Mouse (Mus musculus): Measurements from ENCODE around the gene Esrra. TPM values are rescaled to one million over a fixed set of nuclear protein-coding genes. Genes with fewer than 3 reads are reported as not detected.
"Not testable (repeated sequence)": the region's sequence is repeated elsewhere in the genome, so short reads cannot be mapped to it uniquely, and the experiment has no call there.

Esrra gene
- polyA plus RNA-seq, 1 experiment = 59.2 TPM

GRCm38 (mm10) chr19:6907094-6907493 is 14.5 kb downstream of the Esrra start:
- Histone ChIP-seq H3K4me3 (ENCODE audit: insufficient read depth, low read length) (no peak overlapping the region), H3K4me1 (ENCODE audit: control insufficient read depth, insufficient read depth, low read length) (no peaks in the 10 kb centered on the region; the same call in 1 of the 2 replicates), H3K27ac (ENCODE audit: insufficient read depth, low read length) (no peak overlapping the region)
- TF ChIP-seq POLR2A (IDR thresholded peaks at IDR 0.05; ENCODE audit: extremely low read depth, insufficient read depth, low read length) (no peak), CTCF (IDR thresholded peaks at IDR 0.05; ENCODE audit: extremely low read depth, insufficient read depth, low read length) (no peak)

GRCm38 (mm10) chr19:6906199-6906598 is 15.4 kb downstream of the Esrra start:
- Histone ChIP-seq H3K27ac (ENCODE audit: insufficient read depth, low read length) (no peak overlapping the region), H3K4me1 (ENCODE audit: control insufficient read depth, insufficient read depth, low read length) (no peaks in the 10 kb centered on the region; the same call in 1 of the 2 replicates), H3K4me3 (ENCODE audit: insufficient read depth, low read length) (no peak overlapping the region)
- no peak for TF ChIP-seq POLR2A (IDR thresholded peaks at IDR 0.05; ENCODE audit: extremely low read depth, insufficient read depth, low read length)
- TF ChIP-seq CTCF (IDR thresholded peaks at IDR 0.05; ENCODE audit: extremely low read depth, insufficient read depth, low read length) = no peak

DNA sequence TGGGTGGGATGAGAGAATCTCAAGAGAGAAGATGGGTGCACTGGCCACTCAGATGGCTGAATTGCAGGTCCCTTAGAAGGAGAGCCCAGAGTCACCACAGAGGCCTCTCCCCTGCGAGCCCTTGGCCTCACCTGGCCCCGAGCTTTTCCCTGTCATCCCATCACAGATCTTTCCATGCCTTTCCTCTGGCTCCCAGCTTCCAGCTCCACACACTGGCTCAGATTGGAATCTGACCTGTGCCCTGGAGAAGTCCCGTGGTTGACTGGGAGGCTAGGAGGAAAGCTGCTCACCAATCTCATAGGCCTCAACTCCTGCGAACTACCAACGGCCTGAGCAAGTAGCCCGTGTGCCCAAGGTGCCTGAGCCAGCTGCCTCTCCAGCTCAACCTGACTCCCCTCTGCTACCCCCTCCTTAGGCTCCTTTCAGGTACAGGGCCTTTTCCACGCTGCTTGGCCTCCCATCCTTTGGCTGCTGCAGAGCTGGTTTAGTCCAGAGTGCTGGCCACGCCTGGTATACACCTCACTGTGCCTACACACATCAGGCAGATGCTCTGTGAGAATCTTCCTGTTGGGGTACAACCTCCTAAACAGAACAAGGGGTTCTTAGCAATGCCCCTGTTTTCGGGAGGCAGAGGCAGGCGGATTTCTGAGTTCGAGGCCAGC is 16.0 kb downstream of the Esrra start:
- Histone ChIP-seq H3K4me3 (ENCODE audit: insufficient read depth, low read length) (no peak overlapping the region), H3K27ac (ENCODE audit: insufficient read depth, low read length) (no peak overlapping the region), H3K4me1 (ENCODE audit: control insufficient read depth, insufficient read depth, low read length) (no peaks in the 10 kb centered on the region; the same call in 1 of the 2 replicates)
- TF ChIP-seq POLR2A (IDR thresholded peaks at IDR 0.05; ENCODE audit: extremely low read depth, insufficient read depth, low read length) (no peak), CTCF (IDR thresholded peaks at IDR 0.05; ENCODE audit: extremely low read depth, insufficient read depth, low read length) (no peak)

DNA sequence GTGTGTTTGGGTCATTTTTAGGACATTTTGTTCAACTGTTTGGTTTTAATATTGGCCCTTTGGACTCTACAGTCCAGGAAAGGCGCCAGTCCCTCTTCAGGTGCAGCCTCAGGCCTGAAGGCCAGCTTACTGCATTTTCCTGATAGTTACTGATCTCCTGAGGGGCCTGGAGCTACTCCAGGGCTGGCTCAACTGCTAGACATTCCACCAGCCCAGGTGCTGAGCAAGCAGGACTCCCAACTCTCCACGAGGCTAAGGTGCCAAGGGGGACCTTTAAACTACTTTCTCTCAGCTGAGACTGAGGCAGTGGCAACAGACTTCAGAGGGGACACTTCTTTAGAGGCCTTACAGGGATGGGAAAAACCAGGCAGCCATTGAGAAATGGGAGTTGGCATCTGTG is 16.8 kb downstream of the Esrra start:
- TF ChIP-seq POLR2A (IDR thresholded peaks at IDR 0.05; ENCODE audit: extremely low read depth, insufficient read depth, low read length) (no peak), CTCF (IDR thresholded peaks at IDR 0.05; ENCODE audit: extremely low read depth, insufficient read depth, low read length) (no peak)
- no peak overlapping the region for H3K27ac ChIP-seq (ENCODE audit: insufficient read depth, low read length)
- H3K4me1 ChIP-seq (ENCODE audit: control insufficient read depth, insufficient read depth, low read length) = no peaks in the 10 kb centered on the region; the same call in 1 of the 2 replicates
- no peak overlapping the region for H3K4me3 ChIP-seq (ENCODE audit: insufficient read depth, low read length)

DNA sequence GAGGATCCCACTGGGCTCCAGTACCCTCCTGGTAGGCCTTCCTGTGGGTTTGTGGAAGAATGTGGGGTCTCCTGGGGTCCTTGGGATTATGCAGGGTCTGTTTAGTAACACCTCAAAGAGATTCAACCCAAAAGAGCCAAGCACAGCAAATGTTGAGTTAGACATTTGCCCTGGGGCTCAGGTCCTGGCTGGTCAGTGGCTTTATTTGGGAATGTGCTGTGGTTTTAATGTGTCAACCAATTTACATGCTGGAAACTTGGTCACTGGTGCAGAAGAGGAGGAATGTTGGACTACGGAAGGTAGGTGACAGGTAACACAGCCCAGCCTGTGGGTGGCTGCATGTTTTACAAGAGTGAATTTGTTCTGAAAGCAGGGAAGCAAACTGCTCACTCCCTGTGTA is 18.6 kb downstream of the Esrra start:
- TF ChIP-seq POLR2A (IDR thresholded peaks at IDR 0.05; ENCODE audit: extremely low read depth, insufficient read depth, low read length) (no peak), CTCF (IDR thresholded peaks at IDR 0.05; ENCODE audit: extremely low read depth, insufficient read depth, low read length) (no peak)
- H3K27ac ChIP-seq (ENCODE audit: insufficient read depth, low read length) = no peak overlapping the region
- H3K4me3 ChIP-seq (ENCODE audit: insufficient read depth, low read length) = no peak overlapping the region
- no peaks in the 10 kb centered on the region; the same call in 1 of the 2 replicates for H3K4me1 ChIP-seq (ENCODE audit: control insufficient read depth, insufficient read depth, low read length)

DNA sequence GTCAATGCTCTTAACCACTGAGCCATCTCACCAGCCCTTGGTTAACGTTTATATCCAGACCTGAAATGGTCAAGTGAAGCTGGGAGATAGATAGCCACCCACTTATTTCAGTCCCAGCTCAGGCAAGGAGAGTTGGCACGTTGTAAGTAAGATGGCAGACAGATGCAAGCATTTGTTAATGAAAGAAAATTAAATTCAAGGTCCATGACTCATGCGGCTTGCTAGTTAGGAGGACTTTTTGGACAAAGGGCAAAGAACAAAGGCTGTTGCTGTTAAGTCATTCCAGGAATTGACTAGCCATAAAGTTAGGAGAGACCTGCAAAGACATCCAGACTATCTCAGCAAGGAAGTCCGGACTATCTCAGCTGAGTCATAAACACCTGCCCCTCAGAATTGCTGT is 22.0 kb downstream of the Esrra start:
- no peak for TF ChIP-seq CTCF (IDR thresholded peaks at IDR 0.05; ENCODE audit: extremely low read depth, insufficient read depth, low read length)
- TF ChIP-seq POLR2A (IDR thresholded peaks at IDR 0.05; ENCODE audit: extremely low read depth, insufficient read depth, low read length) = no peak
- no peak overlapping the region for H3K4me3 ChIP-seq (ENCODE audit: insufficient read depth, low read length)
- no peaks in the 10 kb centered on the region for H3K4me1 ChIP-seq (ENCODE audit: control insufficient read depth, insufficient read depth, low read length)
- no peak overlapping the region for H3K27ac ChIP-seq (ENCODE audit: insufficient read depth, low read length)

DNA sequence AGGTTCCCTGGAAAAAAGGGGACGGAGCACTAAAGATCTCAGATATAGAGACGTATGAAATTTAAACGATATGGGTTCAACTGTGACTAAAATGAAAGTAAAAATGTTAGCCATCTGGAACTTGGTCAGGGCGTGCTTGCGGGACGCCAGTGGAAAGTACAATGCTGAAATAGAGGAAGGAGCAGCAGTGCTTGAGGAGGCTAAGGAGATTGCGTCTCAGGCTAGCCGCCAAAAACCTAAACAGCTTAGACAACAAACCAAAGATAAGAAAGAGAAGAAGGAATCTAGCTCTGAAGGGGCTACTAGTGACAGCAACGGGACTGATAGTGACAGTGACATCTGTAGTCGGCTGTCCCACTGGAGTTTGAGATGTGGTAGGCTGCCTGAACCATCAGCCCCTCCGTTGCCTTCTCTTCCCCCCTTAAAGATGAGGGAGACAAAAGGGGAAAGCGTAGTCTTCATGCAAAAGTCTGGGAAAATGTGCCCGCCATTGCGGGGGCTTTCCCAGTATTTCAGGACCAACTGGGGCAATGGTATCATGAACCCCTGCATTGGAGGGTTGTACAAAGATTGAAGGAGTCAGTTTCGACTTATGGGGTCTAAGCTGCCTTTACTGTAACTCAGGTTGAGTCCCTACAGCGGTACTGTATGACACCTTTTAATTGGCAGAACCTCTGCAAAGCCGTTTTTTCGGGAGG is 25.9 kb downstream of the Esrra start:
- H3K4me1 ChIP-seq (ENCODE audit: control insufficient read depth, insufficient read depth, low read length); H3K27ac ChIP-seq (ENCODE audit: insufficient read depth, low read length); H3K4me3 ChIP-seq (ENCODE audit: insufficient read depth, low read length): not testable (repeated sequence)

DNA sequence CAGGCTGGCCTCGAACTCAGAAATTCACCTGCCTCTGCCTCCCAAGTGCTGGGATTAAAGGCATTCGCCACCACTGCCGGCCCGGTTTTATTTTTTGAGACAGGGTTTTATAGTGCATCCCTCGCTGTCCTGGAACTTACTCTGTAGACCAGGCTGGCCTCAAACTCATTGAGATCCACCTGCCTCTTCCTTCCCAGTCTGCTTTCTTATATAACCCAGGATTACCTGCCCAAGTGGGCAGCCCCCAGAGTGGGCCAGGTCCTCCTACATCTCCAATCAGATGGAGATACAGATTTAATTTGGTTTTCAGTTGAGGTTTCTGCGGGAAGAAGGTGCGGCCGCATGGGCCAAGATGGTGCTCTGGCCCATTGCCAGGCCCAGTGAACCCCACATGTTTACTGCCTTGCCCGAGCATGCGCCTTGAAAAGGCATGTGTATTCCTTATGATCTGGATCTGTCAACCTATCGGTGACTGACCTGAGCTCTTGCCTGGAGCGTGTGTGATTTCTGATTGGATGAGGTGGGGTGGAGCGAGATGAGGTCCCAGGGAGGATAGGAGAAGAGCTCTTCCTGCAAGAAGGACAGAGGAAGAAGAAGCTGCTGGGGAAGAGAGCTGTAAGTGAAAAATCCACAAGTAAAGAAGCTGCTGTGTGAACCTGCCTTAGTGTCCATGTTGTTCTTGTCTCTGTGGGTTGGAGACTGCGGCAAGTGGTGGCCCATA is 27.7 kb downstream of the Esrra start:
- no peaks in the 10 kb centered on the region for H3K4me1 ChIP-seq (ENCODE audit: control insufficient read depth, insufficient read depth, low read length)
- H3K27ac ChIP-seq (ENCODE audit: insufficient read depth, low read length) = no peak overlapping the region
- TF ChIP-seq CTCF (IDR thresholded peaks at IDR 0.05; ENCODE audit: extremely low read depth, insufficient read depth, low read length) (no peak), POLR2A (IDR thresholded peaks at IDR 0.05; ENCODE audit: extremely low read depth, insufficient read depth, low read length) (no peak)
- no peak overlapping the region for H3K4me3 ChIP-seq (ENCODE audit: insufficient read depth, low read length)

- TF ChIP-seq POLR2A (IDR thresholded peaks at IDR 0.05; ENCODE audit: extremely low read depth, insufficient read depth, low read length) (no peak), CTCF (IDR thresholded peaks at IDR 0.05; ENCODE audit: extremely low read depth, insufficient read depth, low read length) (no peak)
- H3K4me3 ChIP-seq (ENCODE audit: insufficient read depth, low read length) = no peak overlapping the region
- no peaks in the 10 kb centered on the region for H3K4me1 ChIP-seq (ENCODE audit: control insufficient read depth, insufficient read depth, low read length)
- no peak overlapping the region for H3K27ac ChIP-seq (ENCODE audit: insufficient read depth, low read length)
Measured at GRCm38 (mm10) chr19:6892512-6892911, 29.1 kb downstream of the Esrra start.

DNA sequence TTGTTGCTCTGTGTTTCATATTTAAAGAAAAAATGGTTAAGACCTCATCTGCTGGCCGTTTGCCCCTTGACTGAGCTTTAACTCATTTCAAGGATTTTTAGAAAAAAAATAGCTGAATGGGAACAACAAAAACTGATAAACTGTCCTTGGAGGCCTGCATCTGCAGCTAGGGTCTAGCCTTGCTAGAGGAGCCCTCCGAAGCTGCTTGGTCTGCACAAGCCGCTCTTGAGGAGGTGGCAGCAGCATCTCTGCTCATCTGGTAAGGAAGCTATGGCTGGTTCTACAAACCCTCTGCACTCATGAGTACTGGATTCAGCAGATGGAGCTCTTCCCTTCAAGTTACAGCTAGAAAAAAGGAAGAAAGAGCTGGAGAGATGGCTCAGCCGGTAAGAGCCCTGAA is 43.6 kb downstream of the Esrra start:
- Histone ChIP-seq H3K27ac (ENCODE audit: insufficient read depth, low read length) (no peak overlapping the region), H3K4me3 (ENCODE audit: insufficient read depth, low read length) (no peak overlapping the region), H3K4me1 (ENCODE audit: control insufficient read depth, insufficient read depth, low read length) (no peaks in the 10 kb centered on the region)
- TF ChIP-seq CTCF (IDR thresholded peaks at IDR 0.05; ENCODE audit: extremely low read depth, insufficient read depth, low read length) = no peak
- no peak for TF ChIP-seq POLR2A (IDR thresholded peaks at IDR 0.05; ENCODE audit: extremely low read depth, insufficient read depth, low read length)
